Mouse (Mus musculus): ENCODE measurements around the gene Rpusd2.
"Not testable (repeated sequence)": the region's sequence is repeated elsewhere in the genome, so short reads cannot be mapped to it uniquely, and the experiment has no call there.

The Rpusd2 gene

DNA sequence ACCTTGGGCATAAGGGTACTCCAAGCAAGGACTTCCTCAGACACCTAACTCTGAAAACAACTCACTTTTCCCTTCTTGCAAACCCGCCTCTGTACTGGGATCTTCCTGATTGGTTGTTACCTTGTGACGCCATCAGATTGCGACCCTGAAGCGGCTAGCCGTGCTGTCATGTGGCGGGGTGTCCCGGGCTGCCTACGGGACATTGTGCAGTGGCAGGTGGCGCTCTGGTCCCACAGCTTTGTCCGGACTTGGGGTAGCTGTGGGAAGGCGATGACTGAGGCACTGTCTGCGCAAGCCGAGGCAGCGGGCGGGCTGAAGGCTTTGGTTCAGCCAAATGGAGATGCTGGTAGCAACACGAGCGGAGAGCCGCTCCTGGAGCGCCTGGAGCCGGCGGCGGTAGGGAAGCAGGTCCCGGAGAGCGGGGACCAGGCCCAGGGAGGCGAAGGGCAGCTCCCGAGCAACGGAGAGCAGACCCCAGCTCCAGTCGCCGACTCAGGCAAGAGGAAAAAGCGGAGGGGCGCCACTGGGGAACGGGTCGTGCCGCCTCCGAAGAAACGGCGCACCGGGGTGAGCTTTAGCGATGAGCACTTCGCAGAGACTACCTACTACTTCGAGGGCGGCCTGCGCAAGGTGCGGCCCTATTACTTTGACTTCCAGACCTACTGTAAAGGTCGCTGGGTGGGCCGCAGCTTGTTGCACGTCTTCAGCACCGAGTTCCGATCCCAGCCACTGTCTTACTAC, at the start of gene Rpusd2:
Rpusd2 (plus strand) TSS at position 135 of the 741 bp plus-strand sequence.
- peak; percentile 81 to 92 for DNase-seq (ENCODE audit: low spot score in 2 of 2)

DNA sequence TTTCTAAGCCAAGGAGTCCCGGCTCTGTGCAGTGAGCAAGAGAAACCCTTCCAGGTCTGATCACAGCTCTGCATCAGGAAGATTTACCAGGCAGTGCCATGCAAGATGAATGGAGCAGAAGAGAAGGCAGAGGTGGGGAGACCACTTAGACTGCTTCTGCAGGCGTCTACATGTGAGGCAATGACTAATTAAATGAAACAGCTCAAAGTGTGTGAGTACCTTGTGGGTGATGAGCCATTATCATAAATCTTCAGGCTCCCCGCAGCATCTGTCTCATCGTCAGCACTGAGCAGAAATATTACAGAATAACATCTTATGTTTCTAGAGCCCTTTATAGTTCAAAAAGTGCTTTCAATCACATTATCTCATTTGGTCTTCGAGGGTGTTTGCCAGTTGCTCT, 39.1 kb upstream of the Rpusd2 start:
- DNase-seq (ENCODE audit: low spot score in 2 of 2), result no peak

- DNase-seq (ENCODE audit: low spot score in 2 of 2), result peak; percentile 15 to 18
These were observed 38.4 kb upstream of the Rpusd2 start for GRCm38 (mm10) chr2:118995919-118996797.

DNA sequence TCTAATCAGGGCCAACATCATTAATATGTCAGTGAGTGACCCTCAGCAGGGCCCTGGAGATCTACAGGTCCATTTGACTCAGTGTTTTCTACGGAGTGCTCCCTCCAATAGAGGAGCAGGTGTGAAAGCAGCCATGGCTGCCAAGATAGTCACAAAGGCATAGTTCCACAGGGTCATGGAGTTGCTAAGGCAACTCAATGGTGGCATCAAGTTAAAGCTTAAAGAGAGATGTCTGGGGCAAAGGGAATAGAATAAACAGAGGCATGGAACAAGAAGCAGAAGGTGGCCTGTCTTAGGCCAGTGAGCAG, 37.8 kb upstream of the Rpusd2 start:
- no peak for DNase-seq (ENCODE audit: low spot score in 2 of 2)

DNA sequence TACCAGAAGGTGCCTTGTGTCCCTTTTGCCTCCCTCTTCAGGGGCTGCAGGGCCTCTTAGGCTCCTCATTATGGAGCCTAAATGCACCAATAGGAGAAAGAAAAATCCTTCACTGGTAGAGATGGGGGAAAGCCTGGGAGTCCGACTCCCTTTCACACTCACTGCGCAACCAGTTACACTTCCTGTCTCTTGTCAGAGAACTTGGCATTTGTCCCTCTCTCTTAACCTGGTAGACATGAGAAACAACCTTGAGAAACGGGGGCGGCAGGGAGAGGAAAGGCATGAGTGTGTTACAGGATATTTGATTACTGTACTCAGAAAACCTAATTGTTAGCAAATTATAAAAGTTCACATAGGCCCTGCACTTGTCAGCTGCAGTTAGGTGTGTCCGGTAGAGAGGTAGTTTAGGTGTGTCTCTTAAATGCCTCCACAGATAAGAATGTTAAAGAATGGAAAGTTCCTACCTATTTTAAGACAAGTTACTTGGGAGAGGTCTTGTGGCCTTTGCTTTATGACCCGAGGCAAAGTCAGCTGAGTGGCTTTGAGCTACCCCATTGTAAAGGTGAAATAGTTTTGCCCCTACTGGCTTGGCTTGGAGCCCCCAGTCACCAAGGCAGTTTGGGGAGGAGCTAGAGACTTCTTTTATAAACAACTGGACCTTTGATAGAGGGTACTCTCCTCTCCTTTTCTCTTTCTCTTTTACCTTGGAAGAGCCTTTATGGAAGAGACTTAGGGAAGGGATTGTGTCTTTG, 36.3 kb upstream of the Rpusd2 start:
- DNase-seq (ENCODE audit: low spot score in 2 of 2), result no peak

DNA sequence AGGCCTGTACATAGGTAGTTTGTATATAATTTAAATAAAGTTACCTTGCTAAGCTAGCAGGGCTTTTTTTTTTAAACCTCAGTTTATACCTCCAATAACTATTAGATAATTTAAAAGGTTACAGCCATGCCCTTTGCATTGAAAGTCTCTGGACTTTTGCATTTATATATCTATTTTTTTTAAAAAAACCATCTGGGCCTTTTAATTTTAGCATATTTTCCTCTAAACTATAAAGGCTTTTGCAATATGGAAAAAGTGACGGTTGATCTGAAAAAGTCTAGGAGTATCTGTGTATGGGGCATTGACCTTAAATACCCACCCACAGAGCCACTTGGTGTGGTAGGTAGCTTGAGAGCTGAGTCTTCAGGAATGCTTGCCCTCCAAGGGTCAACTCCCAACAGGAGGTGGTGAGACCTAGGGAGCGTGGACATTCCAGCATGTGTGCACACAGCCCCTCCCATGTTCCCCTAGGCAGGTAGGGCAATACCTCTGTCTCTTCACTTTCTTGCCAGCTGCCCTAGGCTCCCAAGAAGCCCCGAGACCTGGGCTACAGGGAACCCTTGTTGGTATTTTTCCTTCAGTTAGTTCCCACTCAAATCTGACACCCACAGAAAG, 35.5 kb upstream of the Rpusd2 start:
- DNase-seq (ENCODE audit: low spot score in 2 of 2), result no peak

DNA sequence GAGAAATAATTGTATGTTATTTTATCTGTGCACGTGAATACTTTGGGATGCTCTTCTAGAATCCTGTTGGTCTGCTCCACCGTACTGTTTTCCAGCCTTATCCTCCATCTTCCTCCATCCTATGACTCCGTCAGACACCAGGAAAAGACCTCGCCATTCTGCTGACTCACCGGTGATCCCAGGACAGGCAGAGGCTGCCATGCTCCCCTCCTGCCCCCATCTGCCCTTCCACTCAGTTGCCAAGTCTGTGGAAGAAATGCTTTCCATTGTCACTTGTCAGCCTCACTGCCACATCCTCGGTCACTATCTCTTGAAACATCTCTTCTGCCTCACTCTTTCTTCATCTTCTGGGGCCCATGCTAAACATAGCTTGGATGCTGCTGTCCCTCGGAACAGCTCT, 27.7 kb upstream of the Rpusd2 start:
- DNase-seq (ENCODE audit: low spot score in 2 of 2), result no peak

DNA sequence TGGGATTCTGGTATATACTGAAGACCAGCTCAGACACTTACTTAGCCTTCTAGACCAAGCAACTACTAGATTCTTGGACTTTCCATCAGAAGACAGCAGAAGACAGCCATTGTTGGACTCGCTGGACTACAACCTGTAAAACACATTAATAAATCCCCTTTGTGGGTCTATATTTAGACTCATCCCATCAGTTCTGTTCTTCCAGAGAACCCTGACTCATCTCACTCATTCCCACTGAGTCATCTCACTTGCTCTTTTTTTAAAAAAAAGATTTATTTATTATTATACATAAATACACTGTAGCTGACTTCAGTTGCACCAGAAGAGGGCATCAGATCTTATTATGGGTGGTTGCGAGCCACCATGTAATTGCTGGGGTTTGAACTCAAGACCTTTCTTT, 25.2 kb upstream of the Rpusd2 start:
- DNase-seq (ENCODE audit: low spot score in 2 of 2), result no peak

- DNase-seq (ENCODE audit: low spot score in 2 of 2), result no peak
These were observed 19.6 kb upstream of the Rpusd2 start for GRCm38 (mm10) chr2:119014989-119015388.

- no peak for DNase-seq (ENCODE audit: low spot score in 2 of 2)
These were observed 18.9 kb upstream of the Rpusd2 start for GRCm38 (mm10) chr2:119015604-119016180.

DNA sequence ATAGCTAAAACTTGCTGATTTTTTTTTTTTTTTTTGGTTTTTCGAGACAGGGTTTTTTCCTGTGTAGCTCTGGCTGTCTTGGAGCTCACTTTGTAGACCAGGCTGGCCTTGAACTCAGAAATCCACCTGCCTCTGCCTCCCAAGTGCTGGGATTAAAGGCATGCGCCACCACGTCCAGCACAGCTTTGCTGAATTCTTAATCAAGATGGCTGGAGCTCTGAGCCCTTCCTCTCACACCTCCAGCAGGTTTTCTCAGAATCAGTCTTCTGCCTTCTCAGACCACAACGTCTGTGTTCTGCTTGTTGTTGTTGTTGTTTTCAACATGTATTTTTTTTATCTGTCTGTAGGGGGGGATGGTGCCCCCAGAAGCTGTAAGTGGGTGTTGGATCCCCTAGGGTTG, 18.3 kb upstream of the Rpusd2 start:
- DNase-seq (ENCODE audit: low spot score in 2 of 2), result not testable (repeated sequence)

DNA sequence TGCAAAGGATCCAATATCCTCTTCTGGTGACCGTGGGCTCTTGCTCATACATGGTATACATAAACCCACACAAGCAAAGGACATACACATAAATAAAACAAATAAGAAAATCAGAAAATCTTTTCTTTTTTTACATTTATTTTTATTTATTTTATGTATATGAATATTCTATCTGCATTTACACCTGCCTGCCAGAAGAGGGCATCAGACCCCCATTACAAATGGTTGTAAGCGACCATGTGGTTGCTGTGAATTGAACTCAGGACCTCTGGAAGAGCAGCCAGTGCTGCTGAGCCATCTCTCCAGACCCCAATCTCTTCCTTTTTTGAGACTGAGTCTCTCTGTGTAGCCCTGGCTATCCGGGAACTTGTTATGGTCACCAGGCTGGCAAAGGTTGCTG, 16.9 kb upstream of the Rpusd2 start:
- no peak for DNase-seq (ENCODE audit: low spot score in 2 of 2)

DNA sequence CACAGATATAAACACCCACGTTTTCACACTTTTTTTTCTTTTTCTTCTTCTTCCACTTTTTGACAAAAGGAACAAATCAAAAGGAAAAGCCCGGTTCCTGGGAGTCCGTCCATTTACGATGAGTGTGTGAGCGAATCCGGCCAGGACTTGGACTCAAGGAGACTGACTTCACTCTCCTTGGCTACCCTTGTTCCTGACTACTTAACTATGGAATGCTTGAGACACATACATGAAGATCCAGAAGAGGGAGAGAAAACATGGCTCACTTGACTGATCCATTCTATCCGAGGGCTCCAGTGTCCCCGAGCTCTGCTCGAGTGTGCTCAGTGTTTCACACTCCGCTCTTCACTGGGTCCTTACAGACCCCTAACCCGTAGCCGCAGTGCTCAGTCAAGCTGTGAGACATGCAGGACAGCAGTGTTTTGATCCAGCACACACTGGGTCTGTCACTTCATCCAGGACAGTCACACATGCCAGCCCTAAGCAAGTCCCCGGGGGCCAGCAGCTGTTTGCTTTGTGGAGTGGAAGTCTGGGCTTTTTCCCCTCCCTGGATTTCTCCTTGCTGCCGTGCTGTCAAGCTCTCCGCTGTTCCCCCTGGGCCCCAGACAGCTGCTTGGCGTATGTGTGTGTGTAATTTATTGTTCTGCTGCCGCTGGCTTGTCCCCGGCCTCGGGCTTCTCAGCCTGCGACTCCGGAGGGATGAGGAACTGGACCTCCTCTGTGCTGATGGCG, 16.0 kb upstream of the Rpusd2 start:
- peak in 1 of 2 experiments; percentile 22 for DNase-seq (ENCODE audit: low spot score in 2 of 2)

DNA sequence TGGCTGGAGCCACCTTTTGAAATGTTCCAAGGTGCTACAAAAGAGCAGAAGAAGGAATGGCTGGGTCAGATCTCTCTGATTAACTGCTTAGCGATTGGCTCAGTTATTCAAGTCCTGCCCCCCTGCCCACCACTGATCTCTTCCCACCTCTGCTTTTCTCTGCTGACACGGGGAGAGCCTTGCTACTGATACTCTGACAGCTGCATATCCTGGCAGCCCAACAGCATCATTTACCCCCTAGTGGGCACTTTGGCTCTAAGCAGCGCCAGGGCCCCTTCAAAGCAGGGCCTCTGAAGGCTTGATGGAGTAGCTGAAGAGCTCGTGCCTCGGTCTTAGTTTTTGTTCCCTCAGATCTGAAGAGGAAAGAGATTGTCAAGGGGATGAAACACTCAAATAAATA, 15.5 kb upstream of the Rpusd2 start:
- peak in 1 of 2 experiments; percentile 17 for DNase-seq (ENCODE audit: low spot score in 2 of 2)

DNA sequence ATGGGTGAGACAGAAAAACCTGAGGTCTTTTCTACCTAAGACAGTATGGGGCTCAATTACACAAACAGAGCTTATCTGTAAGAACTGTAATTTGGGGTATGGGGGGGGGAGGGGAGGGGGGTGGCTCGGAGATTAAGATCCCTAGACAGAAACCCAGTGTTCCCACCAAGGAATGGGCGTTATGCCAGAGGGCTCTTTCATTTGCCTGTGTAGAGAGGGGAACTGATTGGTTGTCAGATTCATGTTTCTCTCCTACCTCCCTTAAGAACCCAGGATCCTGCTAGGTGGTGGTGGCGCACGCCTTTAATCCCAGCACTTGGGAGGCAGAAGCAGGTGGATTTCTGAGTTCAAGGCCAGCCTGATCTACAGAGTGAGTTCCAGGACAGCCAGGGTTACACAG, 15.1 kb upstream of the Rpusd2 start:
- peak in 1 of 2 experiments; percentile 26 for DNase-seq (ENCODE audit: low spot score in 2 of 2)

DNA sequence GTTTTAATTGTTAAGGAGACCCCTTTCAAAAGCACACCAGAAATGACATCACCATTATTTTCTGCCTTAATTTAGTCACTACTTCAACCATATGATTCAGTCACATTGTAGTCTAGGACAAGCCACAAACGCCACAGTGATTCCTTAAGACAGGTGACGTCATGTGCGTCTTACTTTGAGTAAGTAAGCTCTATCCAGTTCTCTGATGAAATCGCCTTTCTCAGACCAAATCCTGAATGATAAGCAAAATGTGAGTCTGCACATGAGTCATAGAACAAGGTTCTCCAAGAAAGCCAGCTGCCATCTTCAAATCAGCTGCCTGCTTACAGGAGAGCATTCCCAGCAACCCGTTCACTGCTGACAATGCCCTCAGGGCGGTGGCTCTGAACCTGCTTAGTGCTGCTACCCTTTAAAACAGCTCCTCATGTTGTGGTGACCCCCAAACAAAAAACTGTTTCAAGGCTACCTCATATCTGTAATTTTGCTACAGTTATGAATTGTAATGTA, 11.4 kb upstream of the Rpusd2 start:
- DNase-seq (ENCODE audit: low spot score in 2 of 2), result no peak

DNA sequence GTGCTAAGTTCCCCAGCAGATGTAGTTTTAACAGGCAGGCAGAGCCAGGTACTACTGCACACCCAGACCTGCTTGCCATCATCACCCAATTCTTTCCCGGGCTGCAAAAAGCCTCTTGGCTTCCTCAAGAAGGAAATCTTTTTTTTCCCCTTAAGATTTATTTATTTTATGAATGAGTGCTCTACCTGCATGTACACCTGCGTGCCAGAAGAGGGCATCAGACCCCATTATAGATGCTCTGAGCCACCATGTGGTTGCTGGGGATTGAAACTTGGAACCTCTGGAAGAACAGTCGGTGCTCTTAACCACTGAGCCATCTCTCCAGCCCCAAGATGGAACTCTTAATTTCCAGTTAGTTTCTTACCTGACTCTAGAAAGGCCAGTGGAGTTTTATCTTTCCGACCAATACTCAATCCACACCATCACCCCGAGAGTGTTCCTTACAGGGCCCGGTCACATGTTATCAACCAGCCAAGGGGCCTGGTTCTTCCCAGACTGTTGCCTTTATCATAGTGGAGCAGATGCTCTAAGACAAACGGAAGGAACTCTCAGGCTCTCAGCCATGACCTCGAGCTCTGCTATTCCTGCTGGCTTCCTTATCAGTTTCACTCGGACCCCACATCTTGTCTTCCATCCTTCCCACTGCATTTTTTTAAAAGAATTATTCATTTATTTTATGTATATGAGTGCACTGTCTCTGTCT, 9.9 kb upstream of the Rpusd2 start:
- no peak for DNase-seq (ENCODE audit: low spot score in 2 of 2)

DNA sequence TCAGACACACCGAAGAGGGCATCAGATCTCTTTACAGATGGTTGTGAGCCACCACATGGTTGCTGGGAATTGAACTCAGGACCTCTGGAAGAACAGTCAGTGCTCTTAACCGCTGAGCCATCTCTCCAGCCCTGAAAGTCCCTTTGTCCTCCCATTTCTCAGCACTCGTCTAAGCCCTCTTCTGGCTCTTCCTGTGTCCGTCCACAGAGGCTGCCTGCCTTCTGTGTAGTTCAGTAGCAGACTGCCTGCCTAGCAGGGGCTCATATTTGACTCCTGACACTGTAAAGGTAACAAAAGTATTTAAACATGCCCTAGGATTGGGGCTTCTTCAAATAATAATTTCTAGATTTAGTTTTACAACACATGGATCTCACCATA, 9.4 kb upstream of the Rpusd2 start:
- DNase-seq (ENCODE audit: low spot score in 2 of 2), result no peak

DNA sequence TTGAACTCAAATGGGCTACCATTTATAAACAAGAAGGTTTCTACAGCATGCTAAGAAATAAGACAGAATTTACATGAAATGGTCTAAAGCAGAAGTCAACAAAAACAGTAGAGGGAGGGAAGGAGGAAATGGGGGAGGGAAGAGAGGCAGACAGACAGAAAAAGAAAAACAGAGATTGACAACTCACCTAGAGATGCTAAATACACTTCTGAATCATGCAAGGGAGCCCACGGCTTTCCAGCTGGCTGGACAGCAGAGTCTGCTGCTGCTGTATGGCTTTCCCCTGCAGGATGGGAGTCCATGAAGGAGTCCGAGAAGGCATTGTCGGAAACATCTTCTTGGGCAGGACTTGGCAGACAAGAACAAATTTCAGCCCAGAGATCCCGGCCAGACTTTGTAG, 7.6 kb upstream of the Rpusd2 start:
- DNase-seq (ENCODE audit: low spot score in 2 of 2), result no peak

GRCm38 (mm10) chr2:119028941-119029551, 5.5 kb upstream of the Rpusd2 start, which contains the start of gene Ccdc32:
TSS of gene Ccdc32 (minus strand) at chr2:119029393.
- peak; percentile 91 for DNase-seq (ENCODE audit: low spot score in 2 of 2)

Data from frontal cortex, postnatal 10 days (tissue).